Mouse (Mus musculus) right cerebral cortex, postnatal 25 days (tissue): ENCODE measurements around the gene Rbm38.

Experiments
- DNase-seq: peaks from one replicate; pipeline ENCODE4 v3.0.0; 2022

The Rbm38 gene

DNA sequence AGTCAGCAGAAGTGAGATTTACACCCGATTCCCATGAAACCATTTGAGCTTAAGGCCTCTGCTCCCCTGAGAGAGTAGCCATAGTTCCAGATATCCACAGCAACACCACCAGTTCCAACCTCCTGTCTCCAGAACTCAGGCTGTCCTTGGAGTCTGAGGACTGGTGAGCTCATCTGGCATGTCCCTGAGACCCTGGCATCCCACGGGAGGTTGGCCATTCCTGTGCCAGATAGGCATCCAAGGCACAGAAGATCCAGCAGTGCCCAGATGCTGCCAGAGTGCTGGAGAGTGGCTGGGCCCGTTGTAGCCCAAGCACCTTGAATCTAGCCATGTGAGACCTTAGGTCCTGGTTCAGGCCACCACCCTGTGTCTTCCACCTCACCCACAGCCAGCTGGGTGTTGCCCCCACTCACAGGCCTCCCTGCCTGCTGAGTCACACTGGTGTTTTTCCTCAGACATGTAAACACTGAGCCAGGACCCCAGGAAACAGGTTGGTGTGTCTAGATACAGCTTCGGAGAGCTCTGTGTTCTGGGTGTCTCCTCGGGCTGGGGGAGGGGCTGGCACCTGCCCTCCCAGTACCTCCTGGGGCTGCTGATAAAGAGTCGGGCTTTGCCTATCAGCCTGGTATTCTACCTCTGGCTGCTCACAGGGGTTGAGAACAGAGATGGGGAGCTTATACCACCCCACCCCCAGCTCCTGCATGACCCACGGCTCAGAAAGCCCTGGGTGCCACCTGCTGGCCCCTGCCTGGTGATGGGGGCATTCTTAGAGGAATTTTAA is 17.7 kb downstream of the Rbm38 start:
- no peak for DNase-seq

DNA sequence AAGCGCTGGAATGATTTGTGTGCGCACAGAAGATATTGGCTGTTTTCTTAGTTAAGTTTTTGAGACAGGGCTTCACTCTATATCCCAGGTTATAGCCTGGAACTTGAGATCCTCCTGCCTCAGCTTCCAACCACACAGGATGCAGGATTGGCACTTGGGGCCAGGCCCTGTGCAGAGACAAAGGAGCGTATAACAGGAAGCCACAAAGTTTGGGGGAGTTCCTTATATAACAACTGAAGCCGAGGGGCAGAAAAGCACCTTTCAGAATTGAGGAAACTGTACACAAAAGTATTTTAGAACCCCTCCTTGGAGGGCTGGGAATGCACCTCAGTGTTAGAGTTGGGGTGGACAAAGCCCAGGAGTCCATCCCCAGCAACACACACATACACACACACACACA is 18.7 kb downstream of the Rbm38 start:
- DNase-seq, result no peak

DNA sequence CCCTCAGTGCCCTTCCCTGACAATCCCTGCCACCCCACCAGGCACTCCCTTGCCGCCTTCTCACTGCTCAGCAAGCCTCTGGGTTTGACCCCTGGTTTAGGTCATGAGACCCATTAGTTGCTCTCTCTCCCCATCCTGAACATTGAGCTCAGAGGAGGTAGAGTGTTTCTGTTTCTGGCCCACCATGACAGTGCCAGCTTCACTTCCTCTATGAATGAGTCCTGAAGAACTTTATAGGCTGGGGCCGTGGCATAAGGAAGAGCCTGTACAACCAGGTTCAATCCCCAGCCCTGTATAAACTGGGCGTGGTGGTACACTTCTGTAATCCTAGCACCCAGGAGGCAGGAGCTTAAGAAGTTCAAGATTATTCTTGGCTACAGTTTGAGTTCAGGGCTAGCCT is 20.5 kb downstream of the Rbm38 start:
- no peak for DNase-seq

DNA sequence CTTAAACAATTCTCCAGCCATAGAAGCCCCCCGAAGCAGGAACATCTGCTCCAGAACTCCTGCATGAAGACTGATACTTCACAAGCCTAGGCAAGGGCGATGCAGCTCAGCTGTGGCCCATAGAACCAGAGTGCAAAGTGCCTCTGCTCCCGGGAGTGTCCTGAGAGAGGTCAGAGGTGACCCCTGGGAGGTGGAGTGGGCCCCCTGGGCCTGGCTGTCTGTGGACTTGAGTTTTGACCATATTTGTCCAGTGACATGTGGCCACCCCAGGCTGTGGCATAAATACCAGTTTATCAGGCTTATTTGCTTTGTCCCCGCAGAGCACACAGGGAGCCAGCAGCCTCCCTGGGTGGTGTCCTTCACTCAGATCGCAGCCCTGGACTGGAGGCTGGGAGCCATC is 20.9 kb downstream of the Rbm38 start:
- no peak for DNase-seq

DNA sequence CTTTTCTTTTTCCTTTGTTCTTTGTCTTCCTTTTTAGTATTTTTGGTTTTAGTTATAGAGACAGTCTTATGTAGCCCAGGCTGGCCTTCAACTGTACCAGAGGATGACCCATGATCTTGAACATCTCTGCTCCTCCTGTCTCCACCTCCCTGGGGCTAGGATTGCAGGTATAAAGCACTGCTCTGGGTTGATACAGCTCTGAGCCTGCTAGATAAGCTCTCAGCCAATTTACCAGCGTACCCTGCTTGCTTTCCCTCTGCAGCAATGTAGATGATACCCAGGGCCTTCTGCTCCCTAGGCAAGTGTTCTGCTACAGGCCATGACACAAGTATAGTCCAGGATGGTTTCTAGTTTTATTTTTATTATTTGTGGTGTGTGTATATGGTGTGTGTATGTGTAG is 21.6 kb downstream of the Rbm38 start:
- no peak for DNase-seq

DNA sequence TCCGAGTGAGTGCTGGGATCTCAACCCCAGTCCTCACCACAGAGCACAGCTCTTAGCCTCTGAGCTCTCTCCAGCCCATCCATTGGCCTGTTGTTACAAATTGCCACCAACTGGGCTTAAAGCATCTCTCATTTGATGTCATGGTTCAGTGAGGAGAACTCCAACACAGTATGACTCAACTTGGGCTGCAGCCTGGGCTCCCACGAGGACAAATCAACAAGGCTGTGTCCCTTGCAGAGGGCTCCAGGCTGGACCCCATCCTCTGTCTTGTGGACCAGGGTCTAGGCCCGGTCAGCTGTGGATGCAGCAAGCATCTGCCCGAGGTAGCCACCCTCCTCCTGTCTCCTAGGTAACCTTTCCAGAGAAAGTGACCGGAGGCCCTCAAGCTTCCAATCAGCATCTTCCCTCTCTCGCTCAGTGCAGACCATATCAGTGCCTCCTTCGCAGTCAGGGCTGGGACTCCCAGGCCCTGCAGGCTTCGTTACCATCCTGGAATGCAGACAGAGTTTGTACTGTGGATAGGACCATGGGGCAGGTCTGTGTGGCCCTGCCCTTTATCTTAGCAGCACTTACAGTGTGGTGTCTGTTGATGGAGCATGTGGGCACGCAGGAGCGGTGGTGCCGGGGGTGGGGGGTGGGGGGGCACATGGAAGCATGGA is 22.3 kb downstream of the Rbm38 start:
- no peak for DNase-seq

DNA sequence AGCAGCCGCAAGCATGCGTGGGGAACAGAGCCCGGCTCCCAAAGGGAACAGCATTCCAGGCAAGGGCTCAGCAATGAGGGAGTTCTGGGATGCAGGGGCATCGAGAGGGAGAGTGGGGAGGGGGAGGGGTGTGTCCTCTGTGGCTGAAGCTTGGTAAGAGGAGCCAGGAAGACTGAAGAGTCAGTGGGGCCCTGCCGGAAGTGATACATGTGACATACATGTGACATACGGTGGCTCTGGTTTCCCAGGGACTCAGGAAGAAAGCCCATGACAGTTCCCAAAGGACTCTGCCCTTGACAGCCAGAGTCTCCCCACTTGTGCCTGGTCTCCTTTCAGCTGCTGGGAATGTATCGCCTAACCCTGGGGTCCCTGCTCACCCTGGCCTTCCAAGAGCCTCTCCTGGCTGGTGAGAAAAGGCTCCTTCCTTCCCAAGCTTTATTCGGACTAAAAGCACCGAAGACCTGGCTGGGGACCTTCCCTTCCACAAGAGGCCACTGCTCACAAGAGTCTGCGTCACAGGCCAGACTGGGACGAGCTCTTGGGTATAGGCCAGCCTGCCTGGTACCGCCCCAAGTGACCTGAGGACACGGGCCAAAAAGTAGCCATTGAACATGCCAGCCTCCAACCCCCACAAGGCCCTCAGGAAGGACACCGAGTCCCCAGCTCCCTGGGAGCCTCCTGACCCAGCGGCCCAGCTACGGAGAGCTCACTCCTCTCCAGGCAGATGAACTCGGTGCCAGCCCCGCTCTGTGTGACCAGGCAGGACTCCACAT is 24.1 kb downstream of the Rbm38 start:
- DNase-seq, result no peak

DNA sequence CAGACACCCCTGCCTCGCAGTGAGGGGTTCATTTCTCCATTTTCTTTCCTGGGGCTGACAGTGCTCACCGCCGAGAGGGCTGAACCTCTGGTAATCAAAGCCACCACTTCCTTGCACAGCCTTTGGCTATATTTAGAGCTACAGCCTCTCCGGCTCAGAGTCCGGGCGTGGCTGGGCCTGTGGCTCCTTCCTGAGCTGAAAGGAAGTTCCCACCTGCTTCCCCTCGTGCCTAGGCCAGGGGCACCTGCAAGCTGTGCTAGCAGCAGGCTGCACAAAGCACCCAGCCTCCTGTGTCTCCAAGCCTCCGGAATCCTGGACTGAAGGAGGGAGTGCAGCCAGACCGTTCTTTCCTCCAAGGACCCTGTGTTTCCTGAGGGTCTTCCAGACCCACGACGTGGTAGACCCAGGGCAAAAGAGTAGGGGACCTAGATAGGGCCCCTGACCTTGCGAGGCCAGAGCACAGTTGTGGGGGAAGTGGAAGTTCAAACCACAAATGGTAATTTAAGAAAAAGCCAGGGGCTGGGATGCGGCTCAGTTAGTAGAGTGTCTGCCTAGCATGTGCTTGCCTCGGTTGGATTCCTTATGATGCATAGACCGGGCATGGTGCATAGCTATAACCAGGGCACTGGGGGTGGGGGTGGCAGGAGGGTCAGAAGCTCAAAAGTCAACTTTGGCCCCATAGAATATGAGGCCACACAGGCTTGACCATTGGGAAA is 26.4 kb downstream of the Rbm38 start:
- no peak for DNase-seq

DNA sequence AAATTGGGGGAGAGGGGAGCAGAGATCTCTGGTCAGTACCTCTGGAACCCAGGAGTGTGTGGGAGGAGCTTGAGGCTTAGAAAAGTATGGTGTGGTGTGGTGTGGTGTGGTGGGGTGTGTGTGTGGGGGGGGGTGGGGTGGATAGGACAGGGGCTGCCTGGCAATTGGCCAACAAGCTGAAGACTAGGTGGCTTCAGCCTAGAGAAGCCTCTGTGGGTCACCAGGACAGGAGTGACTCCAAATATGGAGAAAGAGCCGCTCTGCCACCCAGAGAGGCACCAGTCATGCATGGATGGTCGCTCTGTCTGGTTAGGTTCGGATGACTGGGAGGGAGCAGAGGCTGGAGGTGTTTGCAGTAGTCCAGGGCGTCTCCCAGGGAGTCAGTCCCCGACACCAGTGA is 27.2 kb downstream of the Rbm38 start:
- no peak for DNase-seq

DNA sequence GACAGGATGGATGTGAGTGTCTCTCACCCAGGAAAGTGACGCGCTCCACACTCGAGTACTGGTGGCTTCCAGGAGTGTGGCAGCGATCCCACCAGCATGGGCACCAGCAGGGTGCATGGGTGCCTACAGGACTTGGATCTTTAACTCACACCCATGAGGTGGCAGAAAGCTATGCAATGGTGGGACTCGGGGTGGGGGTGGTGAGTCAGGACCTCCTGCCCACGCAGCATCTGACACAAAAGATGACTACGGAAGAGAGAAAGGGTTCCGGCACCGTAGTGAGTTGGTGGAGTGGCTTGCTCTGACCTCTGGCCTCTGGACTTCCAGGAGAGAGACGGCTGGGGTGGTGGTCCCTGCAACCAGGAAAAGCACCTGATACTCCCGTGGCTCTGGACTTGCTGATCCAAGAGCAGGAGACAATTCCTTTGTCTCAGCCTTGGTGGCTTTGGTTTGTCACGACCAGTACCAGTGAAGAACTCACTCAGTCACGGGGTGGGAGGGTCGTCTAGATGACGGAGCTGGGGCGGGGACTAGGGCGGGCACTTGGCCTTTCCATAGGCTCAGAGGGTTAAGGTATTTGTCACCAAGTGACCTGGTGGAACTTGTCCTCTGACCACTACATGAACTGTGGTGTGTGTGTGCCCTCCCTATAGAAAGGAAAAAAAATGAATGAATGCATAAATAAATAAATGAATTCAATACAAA is 27.9 kb downstream of the Rbm38 start:
- no peak for DNase-seq

DNA sequence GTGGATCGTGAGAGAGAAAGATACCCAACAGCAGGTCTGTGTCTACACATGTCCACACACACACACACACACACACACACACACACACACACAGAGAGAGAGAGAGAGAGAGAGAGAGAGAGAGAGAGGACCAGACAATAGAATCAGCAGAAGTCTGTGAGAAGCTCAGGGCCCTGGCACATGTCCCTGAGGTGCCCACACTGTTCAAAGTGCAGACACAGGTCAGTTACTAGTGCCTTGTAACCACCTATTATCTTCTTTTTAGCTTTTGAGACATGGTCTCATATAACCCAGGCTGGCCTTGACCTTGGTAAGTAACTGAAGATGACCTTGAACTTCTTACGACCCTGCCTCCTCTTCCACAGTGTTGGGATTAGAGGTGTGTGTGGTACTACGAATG is 28.9 kb downstream of the Rbm38 start:
- no peak for DNase-seq

DNA sequence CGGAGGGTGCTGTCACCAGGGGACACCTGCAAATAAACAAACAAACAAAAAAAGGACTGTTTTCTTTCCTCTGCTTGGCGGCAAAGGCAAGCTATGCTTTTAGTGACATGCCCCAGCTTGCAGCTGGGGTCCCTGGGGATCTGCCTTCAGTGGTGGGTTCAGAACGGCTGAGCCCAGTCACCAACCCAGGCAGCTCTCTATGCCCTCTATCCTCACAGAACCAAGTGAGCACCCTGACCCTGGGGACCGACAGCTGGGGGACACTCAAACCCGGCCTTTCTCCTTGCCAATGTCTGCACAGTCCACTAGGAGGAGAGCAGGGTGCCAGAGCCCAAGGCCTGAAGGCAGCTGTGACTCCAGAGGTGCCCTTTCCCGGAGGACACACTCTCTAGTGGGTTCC is 29.5 kb downstream of the Rbm38 start:
- no peak for DNase-seq

DNA sequence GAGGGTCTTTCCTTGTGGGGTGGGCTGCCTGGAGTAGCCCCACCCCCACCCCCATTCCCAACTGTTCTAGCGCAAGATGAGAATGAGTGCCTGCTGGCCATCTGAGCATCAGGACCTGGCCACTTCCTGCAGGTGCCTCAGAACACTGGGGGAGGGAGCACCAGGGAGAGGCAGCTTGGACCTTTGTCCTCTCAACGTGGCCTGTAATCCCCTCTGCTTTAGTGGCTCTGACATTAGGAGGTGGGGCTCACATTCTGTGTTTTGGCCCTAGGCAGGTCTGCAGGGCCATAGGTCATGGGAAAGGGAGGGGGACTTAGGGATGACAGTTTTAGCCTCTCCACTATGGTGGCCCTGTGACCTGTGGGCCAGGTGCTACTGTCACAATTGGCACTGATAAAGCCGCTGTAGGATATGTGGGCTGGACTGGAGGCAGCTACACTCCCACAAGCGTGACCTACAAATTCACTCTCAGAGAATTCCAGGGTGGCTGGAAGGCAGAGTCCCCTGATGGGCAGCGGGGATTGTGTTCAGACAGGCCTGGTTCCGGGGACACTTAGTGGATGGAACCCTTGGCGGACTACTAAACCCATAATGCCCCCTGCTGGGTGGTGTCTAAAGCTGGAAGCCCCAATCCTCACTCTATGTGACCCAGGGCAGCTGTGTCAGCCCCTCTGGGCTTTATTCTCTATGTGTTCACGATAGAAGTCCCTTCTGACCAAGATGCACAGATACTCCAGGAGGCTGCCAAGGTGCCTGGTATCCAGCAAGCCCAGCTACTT is 30.5 kb downstream of the Rbm38 start:
- DNase-seq, result no peak

DNA sequence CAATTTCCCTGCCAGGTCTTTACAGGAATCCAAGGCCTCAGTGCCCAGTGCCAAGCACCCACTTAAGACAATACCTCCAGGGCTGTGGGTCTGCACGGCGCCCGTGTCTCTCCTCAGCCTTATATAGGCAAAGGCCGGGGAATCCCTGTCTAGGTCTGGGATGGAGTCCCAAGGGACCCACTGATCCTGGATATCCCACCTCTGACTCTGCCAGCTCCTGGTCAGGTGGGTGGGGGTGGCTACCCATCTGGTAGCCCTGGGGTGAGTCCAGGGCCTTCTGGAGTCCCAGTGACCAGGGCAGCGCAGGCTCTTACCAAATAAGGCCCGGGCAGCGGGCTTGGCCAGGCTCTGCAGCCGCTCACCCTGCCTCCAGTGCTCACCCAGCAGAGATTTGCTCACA is 32.6 kb downstream of the Rbm38 start:
- DNase-seq, result no peak

DNA sequence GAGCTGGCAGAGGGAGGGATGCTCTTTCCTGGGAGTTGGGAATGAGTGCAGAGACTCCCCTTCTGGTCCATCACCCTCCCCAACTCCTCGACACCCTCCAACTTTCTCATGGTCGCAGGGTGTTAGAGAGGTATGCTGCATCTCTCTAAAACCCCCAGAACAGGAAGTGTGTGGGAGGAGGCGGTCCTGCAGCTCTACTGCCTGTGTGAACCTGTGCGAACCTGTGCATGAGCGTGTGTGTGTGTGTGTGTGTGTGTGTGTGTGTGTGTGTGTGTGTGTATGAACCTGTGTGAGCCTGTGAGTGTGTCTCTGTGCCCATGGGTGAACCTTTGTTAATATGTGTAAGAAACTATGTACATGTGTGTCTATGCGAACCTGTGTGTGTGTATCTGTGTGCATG is 33.5 kb downstream of the Rbm38 start:
- DNase-seq, result no peak

DNA sequence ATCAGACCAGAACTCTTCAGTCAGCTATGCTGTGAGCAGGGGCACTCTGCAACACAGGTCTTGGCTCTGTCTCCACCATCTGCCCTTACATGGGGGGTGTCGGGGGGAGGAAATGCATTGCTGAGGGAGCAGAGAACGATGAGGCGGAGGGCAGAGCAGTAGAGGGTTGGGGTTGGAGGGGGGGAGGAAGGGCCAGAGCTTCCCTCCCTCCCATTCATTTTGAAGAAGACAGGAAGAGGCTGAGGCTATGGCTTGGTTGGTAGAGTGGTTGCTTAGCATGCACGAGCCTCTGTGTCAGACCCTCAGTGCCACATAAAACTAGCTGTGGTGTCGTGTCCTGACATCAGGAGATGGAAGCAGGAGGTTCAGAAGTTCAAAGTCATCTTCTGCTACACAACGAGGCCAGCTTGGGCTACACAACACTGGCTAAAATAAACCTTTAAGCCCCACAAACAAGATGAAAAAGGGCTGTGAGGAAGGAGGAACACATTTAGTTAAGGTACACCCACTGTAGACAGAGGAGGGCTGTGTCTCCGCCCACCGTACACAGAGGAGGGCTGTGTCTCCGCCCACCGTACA is 36.1 kb downstream of the Rbm38 start:
- no peak for DNase-seq

DNA sequence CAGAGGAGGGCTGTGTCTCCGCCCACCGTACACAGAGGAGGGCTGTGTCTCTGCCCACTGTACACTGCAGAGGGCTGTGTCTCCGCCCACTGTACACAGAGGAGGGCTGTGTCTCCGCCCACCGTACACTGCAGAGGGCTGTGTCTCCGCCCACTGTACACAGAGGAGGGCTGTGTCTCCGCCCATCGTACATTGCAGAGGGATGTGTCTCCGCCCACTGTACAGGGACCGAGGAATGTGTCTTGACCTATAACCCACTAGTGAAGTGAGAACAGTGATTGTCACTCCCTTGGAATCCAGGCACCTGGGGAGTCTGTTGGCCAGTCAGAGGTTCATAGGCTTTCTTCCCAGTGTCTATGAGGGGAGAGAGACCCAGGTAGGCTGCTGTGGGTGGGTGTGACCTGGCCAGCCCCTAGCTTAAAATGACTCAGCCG is 36.6 kb downstream of the Rbm38 start:
- DNase-seq, result no peak

DNA sequence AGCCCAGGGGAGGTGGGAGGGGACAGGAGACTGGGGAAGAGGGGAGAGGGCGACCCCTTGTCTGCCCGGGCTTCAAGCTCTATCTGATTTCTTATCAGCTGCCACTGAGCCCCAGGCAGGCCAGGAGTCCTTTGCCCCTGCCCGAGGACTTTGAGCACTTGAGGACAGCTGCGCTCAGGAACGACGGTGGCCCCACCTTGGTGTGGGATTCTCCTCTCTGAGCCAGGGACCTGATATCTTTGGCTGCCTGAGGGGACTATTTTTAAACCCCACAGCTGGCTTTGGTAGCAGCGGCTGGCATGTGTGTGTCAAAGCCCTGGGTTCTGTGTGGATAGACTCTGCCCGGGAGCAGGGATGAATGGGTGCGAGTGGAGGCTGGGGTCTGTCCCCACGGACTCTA is 37.3 kb downstream of the Rbm38 start:
- no peak for DNase-seq

DNA sequence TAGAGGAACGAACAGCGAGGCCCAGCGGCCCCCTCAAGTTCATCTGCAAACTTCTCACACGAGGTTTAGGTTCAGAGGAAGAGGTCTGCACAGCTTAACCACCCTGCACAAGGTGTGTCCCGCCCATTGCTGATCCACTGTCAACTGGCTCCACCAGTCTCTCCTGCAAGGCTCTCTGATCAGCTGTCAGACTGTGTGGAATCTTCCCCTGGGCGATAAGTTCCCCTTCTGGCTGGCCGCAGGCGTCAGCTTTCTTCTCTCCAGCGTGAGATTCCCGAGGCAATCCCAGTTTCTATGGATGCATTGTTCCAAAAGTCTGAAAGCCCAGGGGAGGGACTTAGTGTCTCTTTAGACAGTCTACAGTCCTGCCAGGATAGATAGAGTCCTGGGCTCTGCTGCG is 38.0 kb downstream of the Rbm38 start:
- DNase-seq, result no peak

DNA sequence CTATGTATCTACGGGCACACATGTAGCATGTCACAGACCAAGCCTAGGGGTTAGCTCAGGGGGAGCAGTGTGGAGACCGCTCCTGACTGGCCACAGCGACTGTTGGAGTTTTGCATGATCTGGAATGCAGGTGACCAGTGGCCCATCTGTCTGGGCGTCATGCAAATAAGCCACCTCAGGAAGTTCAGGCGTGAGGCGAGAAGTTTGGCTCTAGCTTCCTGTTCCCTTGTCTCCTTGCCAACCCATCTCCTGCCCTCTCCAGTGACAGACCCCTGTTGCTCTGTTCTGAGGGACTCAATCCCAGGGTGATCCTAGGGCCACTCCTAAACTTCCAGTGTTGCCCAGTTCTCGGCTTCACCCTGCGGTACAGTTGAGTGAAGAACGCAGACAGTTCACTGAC is 40.2 kb downstream of the Rbm38 start:
- DNase-seq, result no peak
